Mouse (Mus musculus) midbrain, postnatal 0 days (tissue): ENCODE measurements around the gene Ccdc171. TPM values are rescaled to one million over a fixed set of nuclear protein-coding genes. Genes with fewer than 3 reads are reported as not detected.
"Not testable (repeated sequence)": the region's sequence is repeated elsewhere in the genome, so short reads cannot be mapped to it uniquely, and the experiment has no call there.

Experiments
- ATAC-seq: fragments of 200-750 bp; cut with Nextera tagmentation; 2 replicates; pipeline ENCODE4 v1.8.0; 2017; ENCODE audit warnings: moderate number of reproducible peaks, mild to moderate bottlenecking, moderate TSS enrichment, moderate library complexity; ENCODE audit not compliant: low FRiP score
- DNase-seq: peaks from one replicate; pipeline ENCODE4 v3.0.0-alpha.2; 2015; ENCODE audit warnings: low spot score
- H3K27ac ChIP-seq: fragments of 300-500 bp; sonication (generic); 2 replicates; pipeline ENCODE4 v1.5.1; 2014; ENCODE audit warnings: low read depth, mild to moderate bottlenecking, low read length, mixed read lengths
- H3K27me3 ChIP-seq: fragments of 300-500 bp; sonication (generic); 2 replicates; pipeline ENCODE4 v1.6.1; 2014; ENCODE audit warnings: low read length, control low read depth, mixed read lengths; ENCODE audit not compliant: insufficient read depth
- H3K36me3 ChIP-seq: fragments of 300-500 bp; sonication (generic); 2 replicates; pipeline ENCODE4 v1.6.1; 2014; ENCODE audit warnings: low read length, control low read depth, mixed read lengths; ENCODE audit not compliant: insufficient read depth
- H3K4me1 ChIP-seq: fragments of 300-500 bp; sonication (generic); 2 replicates; pipeline ENCODE4 v1.6.1; 2014; ENCODE audit warnings: mild to moderate bottlenecking, control low read depth, antibody characterized with exemption, low read length, mixed read lengths; ENCODE audit not compliant: insufficient read depth
- H3K4me2 ChIP-seq: fragments of 300-500 bp; sonication (generic); 2 replicates; pipeline ENCODE4 v1.6.1; 2014; ENCODE audit warnings: low read depth, mild to moderate bottlenecking, low read length, mixed read lengths; ENCODE audit not compliant: poor library complexity, severe bottlenecking
- H3K4me3 ChIP-seq: fragments of 300-500 bp; sonication (generic); 2 replicates; pipeline ENCODE4 v1.5.1; 2014; ENCODE audit warnings: low read depth, mild to moderate bottlenecking, low read length, moderate library complexity
- H3K9ac ChIP-seq: fragments of 300-500 bp; sonication (generic); replicated peaks from 2 replicates; pipeline ENCODE4 v1.6.1; 2014; ENCODE audit warnings: mild to moderate bottlenecking, low read length, moderate library complexity, mixed read lengths; ENCODE audit not compliant: poor library complexity, severe bottlenecking
- H3K9me3 ChIP-seq: fragments of 300-500 bp; sonication (generic); 2 replicates; pipeline ENCODE4 v1.6.1; 2016; ENCODE audit warnings: low read length, control low read depth
- CTCF ChIP-seq: IDR thresholded peaks from 2 replicates; pipeline ENCODE4 v1.5.1; 2016; ENCODE audit warnings: antibody characterized with exemption, mild to moderate bottlenecking
- WGBS: fragments of 180-500 bp; shearing (Covaris S2); extraction: QIAGEN DNeasy Blood & Tissue Kit; methylation state at CpG from one replicate; pipeline ENCODE4 v1.1.7; 2014; 5-methylcytosine and 5-hydroxymethylcytosine counted together
- polyA plus RNA-seq: library from polyadenylated mRNA; unstranded; fragments of >200 nt; fragmentation: Nextera tagmentation; extraction: Ambion mirVana; gene quantifications from 2 replicates; pipeline ENCODE4 v1.2.1, GENCODE M21; 2015
- total RNA-seq: library from RNA; depleted of rRNA; stranded (reverse); fragments of >200 nt; gene quantifications from 2 replicates; pipeline ENCODE4 v1.2.3, GENCODE M21; 2014

Ccdc171 gene
- total and polyA plus RNA-seq, 2 experiments from 2014 or later = 2.0 to 4.2 TPM

GRCm38 (mm10) chr4:83512217-83512616 is 13.1 kb upstream of the Ccdc171 start:
- no peak overlapping the region for H3K4me3 ChIP-seq
- H3K27me3 ChIP-seq = no peaks in the 10 kb centered on the region
- no peaks in the 10 kb centered on the region for H3K4me1 ChIP-seq
- no peaks in the 10 kb centered on the region for H3K9me3 ChIP-seq
- no peak overlapping the region for H3K9ac ChIP-seq
- no peaks in the 10 kb centered on the region for H3K36me3 ChIP-seq
- H3K27ac ChIP-seq = no peak overlapping the region
- WGBS = 87% methylated on average over 3 of the region's 3 CpGs
- no peak for TF ChIP-seq CTCF
- H3K4me2 ChIP-seq = no peak overlapping the region
- DNase-seq (no peak), ATAC-seq (no peak)

- TF ChIP-seq CTCF = no peak
- H3K4me2 ChIP-seq = no peak overlapping the region
- 84% methylated on average over 2 of the region's 2 CpGs for WGBS
- no peak overlapping the region for H3K4me3 ChIP-seq
- H3K9ac ChIP-seq = no peak overlapping the region
- no peaks in the 10 kb centered on the region for H3K36me3 ChIP-seq
- H3K27me3 ChIP-seq = no peaks in the 10 kb centered on the region
- no peak for ATAC-seq
- H3K27ac ChIP-seq = no peak overlapping the region
- H3K9me3 ChIP-seq = no peaks in the 10 kb centered on the region
- DNase-seq = no peak
- H3K4me1 ChIP-seq = no peaks in the 10 kb centered on the region
These were observed 12.7 kb upstream of the Ccdc171 start for GRCm38 (mm10) chr4:83512644-83513043.

DNA sequence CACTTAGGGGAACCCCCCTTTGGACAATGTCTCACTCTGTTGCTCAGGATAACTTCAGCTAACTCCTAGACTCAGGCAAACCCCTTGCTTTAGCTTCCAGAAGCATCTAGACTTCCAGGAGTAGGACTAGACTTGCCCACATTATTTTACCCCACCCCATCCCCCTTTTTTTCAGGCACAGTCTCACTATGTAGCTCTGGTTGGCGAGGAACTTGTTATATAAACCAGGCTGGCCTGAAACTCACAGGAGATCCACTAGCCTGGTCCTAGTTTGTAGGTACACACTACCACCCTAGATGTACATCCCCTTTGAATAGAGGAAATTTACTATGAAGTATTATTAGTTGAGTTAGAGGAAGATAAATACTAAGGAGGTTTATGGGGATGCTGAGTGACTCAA is 11.2 kb upstream of the Ccdc171 start:
- DNase-seq (no peak), ATAC-seq (no peak)

DNA sequence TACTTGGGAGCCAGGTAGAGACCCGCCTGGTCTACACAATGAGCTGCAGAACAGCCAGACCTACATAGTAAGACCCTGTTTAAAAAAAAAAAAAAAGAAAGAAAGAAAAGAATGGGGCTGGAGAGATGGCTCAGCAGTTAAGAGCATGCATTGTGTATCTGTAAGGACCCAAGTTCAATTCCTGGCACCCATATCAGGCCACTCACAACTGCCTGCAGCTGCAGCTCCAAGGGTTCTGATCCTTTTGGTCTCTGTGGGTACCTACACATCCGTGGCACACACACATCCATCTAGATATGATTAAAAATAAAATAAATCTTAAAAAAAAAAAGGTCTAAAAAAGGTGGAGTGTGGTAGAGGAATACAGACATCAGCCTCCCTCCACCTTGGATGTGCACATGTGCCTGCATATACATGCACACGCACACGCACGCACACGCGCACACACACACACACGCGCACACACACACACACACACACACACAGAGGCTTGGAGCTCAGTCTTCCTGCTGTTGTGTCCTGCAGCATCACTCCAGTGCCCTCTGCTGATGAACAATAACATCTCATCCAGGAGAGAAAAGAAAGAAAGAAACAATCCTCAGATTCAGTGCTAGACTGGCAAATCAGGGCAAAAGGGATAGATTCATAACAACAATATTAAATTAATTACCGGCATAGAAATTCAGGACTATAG is 10.2 kb upstream of the Ccdc171 start:
- H3K27ac ChIP-seq = no peak overlapping the region
- 81% methylated on average over 10 of the region's 10 CpGs for WGBS

More for the DNA sequence above, 11.2 kb upstream of the Ccdc171 start:
- Histone ChIP-seq H3K27ac (no peak overlapping the region), H3K9me3 (no peaks in the 10 kb centered on the region), H3K27me3 (no peaks in the 10 kb centered on the region), H3K4me2 (no peak overlapping the region), H3K4me1 (no peaks in the 10 kb centered on the region), H3K36me3 (no peaks in the 10 kb centered on the region), H3K9ac (no peak overlapping the region), H3K4me3 (no peak overlapping the region)
- TF ChIP-seq CTCF = no peak
- 92% methylated on average over 1 of the region's 1 CpGs for WGBS

DNA sequence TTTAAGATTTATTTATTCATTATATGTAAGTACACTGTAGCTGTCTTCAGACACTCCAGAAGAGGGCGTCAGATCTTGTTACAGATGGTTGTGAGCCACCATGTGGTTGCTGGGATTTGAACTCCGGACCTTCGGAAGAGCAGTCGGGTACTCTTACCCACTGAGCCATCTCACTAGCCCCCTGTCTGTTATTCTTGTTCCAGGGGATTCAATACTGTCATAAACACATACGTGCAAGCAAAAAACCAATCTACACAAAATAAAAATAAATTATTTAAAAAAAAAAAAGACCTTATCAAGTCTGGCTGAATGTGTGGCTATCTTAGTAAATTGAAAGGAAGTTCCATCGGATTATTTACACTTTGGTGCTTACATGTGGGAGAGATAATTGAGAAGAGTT is 9.2 kb upstream of the Ccdc171 start:
- not testable (repeated sequence) for H3K36me3 ChIP-seq, H3K4me2 ChIP-seq, H3K9me3 ChIP-seq, H3K27me3 ChIP-seq, H3K27ac ChIP-seq, H3K4me1 ChIP-seq, DNase-seq, ATAC-seq, H3K4me3 ChIP-seq, H3K9ac ChIP-seq
- 91% methylated on average over 5 of the region's 6 CpGs for WGBS

More for the DNA sequence above, 10.2 kb upstream of the Ccdc171 start:
- Histone ChIP-seq H3K27me3 (no peaks in the 10 kb centered on the region), H3K9me3 (no peaks in the 10 kb centered on the region), H3K4me2 (no peak overlapping the region), H3K36me3 (no peaks in the 10 kb centered on the region), H3K4me3 (no peak overlapping the region), H3K9ac (no peak overlapping the region), H3K4me1 (no peaks in the 10 kb centered on the region)
- TF ChIP-seq CTCF = peak; percentile 81
- ATAC-seq = no peak
- peak; percentile 63 for DNase-seq

GRCm38 (mm10) chr4:83519148-83519547 is 6.2 kb upstream of the Ccdc171 start:
- Histone ChIP-seq H3K4me2 (no peak overlapping the region), H3K9me3 (no peaks in the 10 kb centered on the region), H3K4me1 (no peaks in the 10 kb centered on the region), H3K36me3 (no peaks in the 10 kb centered on the region), H3K9ac (no peak overlapping the region), H3K27me3 (no peaks in the 10 kb centered on the region), H3K4me3 (no peak overlapping the region), H3K27ac (no peak overlapping the region)
- DNase-seq (no peak), ATAC-seq (no peak)
- WGBS = 74% methylated on average over 2 of the region's 2 CpGs
- no peak for TF ChIP-seq CTCF
